Mouse (Mus musculus): ENCODE results near the gene Egr4. TPM values are rescaled to one million over a fixed set of nuclear protein-coding genes. Genes with fewer than 3 reads are reported as not detected.

The Egr4 gene
- polyA plus RNA-seq, 1 experiment: not detected

- H3K4me3 ChIP-seq: no peak overlapping the region
- H3K79me2 ChIP-seq (ENCODE audit: control insufficient read depth, insufficient read depth): no peaks in the 10 kb centered on the region
- no peaks in the 10 kb centered on the region for H3K36me3 ChIP-seq (ENCODE audit: control insufficient read depth, insufficient read depth)
- no peak overlapping the region for H3K4me2 ChIP-seq (ENCODE audit: low read depth)
- peaks cover 36% of the 10 kb centered on the region for H3K27me3 ChIP-seq (ENCODE audit: control insufficient read depth, insufficient read depth, insufficient read length)
- TF ChIP-seq MYOD1 (IDR thresholded peaks at IDR 0.05; ENCODE audit: control insufficient read depth in 1 of 3, insufficient read length in 2 of 3, low read depth in 2 of 3) (no peak), E2F4 (IDR thresholded peaks at IDR 0.05; ENCODE audit: insufficient read depth) (no peak), SRF (IDR thresholded peaks at IDR 0.05; ENCODE audit: control insufficient read depth, insufficient read length, low read depth) (no peak), TCF12 (IDR thresholded peaks at IDR 0.05; ENCODE audit: insufficient read depth, poor library complexity, severe bottlenecking) (no peak), MAX (IDR thresholded peaks at IDR 0.05; ENCODE audit: low read depth) (no peak), POLR2A (IDR thresholded peaks at IDR 0.05; ENCODE audit: insufficient read length, low read depth) (no peak), REST (IDR thresholded peaks at IDR 0.05; ENCODE audit: insufficient read depth, insufficient read length) (no peak), USF1 (IDR thresholded peaks at IDR 0.05; ENCODE audit: low read depth) (no peak), POLR2AphosphoS2 (IDR thresholded peaks at IDR 0.05; ENCODE audit: insufficient read length, low read depth) (no peak), MYOG (IDR thresholded peaks at IDR 0.05; ENCODE audit: control insufficient read depth in 1 of 3, insufficient read depth in 1 of 3, insufficient read length in 2 of 3, low read depth in 2 of 3) (no peak), TCF3 (IDR thresholded peaks at IDR 0.05; ENCODE audit: insufficient read length, low read depth) (no peak), CEBPB (IDR thresholded peaks at IDR 0.05; ENCODE audit: insufficient read depth, poor library complexity, severe bottlenecking) (no peak)
- H3ac ChIP-seq (ENCODE audit: control insufficient read depth, insufficient read length): no peak overlapping the region
These were observed 2.9 kb downstream of the Egr4 start for GRCm38 (mm10) chr6:85510476-85510875.

- Histone ChIP-seq H3K79me2 (ENCODE audit: control insufficient read depth, insufficient read depth) (no peaks in the 10 kb centered on the region), H3K4me2 (ENCODE audit: low read depth) (no peak overlapping the region), H3K36me3 (ENCODE audit: control insufficient read depth, insufficient read depth) (no peaks in the 10 kb centered on the region), H3ac (ENCODE audit: control insufficient read depth, insufficient read length) (no peak overlapping the region), H3K4me3 (no peak overlapping the region), H3K27me3 (ENCODE audit: control insufficient read depth, insufficient read depth, insufficient read length) (peaks cover 40% of the 10 kb centered on the region)
- no peak for TF ChIP-seq CEBPB (IDR thresholded peaks at IDR 0.05; ENCODE audit: insufficient read depth, poor library complexity, severe bottlenecking)
These were observed 4.8 kb downstream of the Egr4 start for GRCm38 (mm10) chr6:85508602-85509001.

- Histone ChIP-seq H3K27me3 (ENCODE audit: control insufficient read depth, insufficient read depth, insufficient read length) (peaks cover 32% of the 10 kb centered on the region), H3K4me2 (ENCODE audit: low read depth) (no peak overlapping the region), H3K36me3 (ENCODE audit: control insufficient read depth, insufficient read depth) (no peaks in the 10 kb centered on the region), H3K4me3 (no peak overlapping the region), H3ac (ENCODE audit: control insufficient read depth, insufficient read length) (no peak overlapping the region), H3K79me2 (ENCODE audit: control insufficient read depth, insufficient read depth) (no peaks in the 10 kb centered on the region)
- TF ChIP-seq SRF (IDR thresholded peaks at IDR 0.05; ENCODE audit: control insufficient read depth, insufficient read length, low read depth): no peak
- no peak for TF ChIP-seq E2F4 (IDR thresholded peaks at IDR 0.05; ENCODE audit: insufficient read depth)
- no peak for TF ChIP-seq MAX (IDR thresholded peaks at IDR 0.05; ENCODE audit: low read depth)
- no peak for TF ChIP-seq POLR2AphosphoS2 (IDR thresholded peaks at IDR 0.05; ENCODE audit: insufficient read length, low read depth)
- TF ChIP-seq MYOD1 (IDR thresholded peaks at IDR 0.05; ENCODE audit: control insufficient read depth in 1 of 3, insufficient read length in 2 of 3, low read depth in 2 of 3): no peak
- no peak for TF ChIP-seq REST (IDR thresholded peaks at IDR 0.05; ENCODE audit: insufficient read depth, insufficient read length)
- no peak for TF ChIP-seq USF1 (IDR thresholded peaks at IDR 0.05; ENCODE audit: low read depth)
- no peak for TF ChIP-seq POLR2A (IDR thresholded peaks at IDR 0.05; ENCODE audit: insufficient read length, low read depth)
These were observed 8.5 kb downstream of the Egr4 start for GRCm38 (mm10) chr6:85504908-85505307.

- Histone ChIP-seq H3K27me3 (ENCODE audit: control insufficient read depth, insufficient read depth, insufficient read length) (peaks cover 32% of the 10 kb centered on the region), H3ac (ENCODE audit: control insufficient read depth, insufficient read length) (no peak within 1 kb of the TSS), H3K36me3 (ENCODE audit: control insufficient read depth, insufficient read depth) (no peaks in the 10 kb centered on the region), H3K79me2 (ENCODE audit: control insufficient read depth, insufficient read depth) (no peaks in the 10 kb centered on the region), H3K4me3 (no peak within 1 kb of the TSS), H3K4me2 (ENCODE audit: low read depth) (peak within 1 kb of the TSS; percentile 6)
- TF ChIP-seq USF1 (IDR thresholded peaks at IDR 0.05; ENCODE audit: low read depth) (no peak), MYOG (IDR thresholded peaks at IDR 0.05; ENCODE audit: control insufficient read depth in 1 of 3, insufficient read depth in 1 of 3, insufficient read length in 2 of 3, low read depth in 2 of 3) (no peak), POLR2AphosphoS2 (IDR thresholded peaks at IDR 0.05; ENCODE audit: insufficient read length, low read depth) (no peak), MAX (IDR thresholded peaks at IDR 0.05; ENCODE audit: low read depth) (no peak), CEBPB (IDR thresholded peaks at IDR 0.05; ENCODE audit: insufficient read depth, poor library complexity, severe bottlenecking) (no peak), MYOD1 (IDR thresholded peaks at IDR 0.05; ENCODE audit: control insufficient read depth in 1 of 3, insufficient read length in 2 of 3, low read depth in 2 of 3) (no peak), TCF3 (IDR thresholded peaks at IDR 0.05; ENCODE audit: insufficient read length, low read depth) (no peak), TCF12 (IDR thresholded peaks at IDR 0.05; ENCODE audit: insufficient read depth, poor library complexity, severe bottlenecking) (no peak), SRF (IDR thresholded peaks at IDR 0.05; ENCODE audit: control insufficient read depth, insufficient read length, low read depth) (no peak), POLR2A (IDR thresholded peaks at IDR 0.05; ENCODE audit: insufficient read length, low read depth) (no peak), E2F4 (IDR thresholded peaks at IDR 0.05; ENCODE audit: insufficient read depth) (no peak), REST (IDR thresholded peaks at IDR 0.05; ENCODE audit: insufficient read depth, insufficient read length) (no peak)
These were observed 10.5 kb downstream of the Egr4 start, which contains the start of gene Fbxo41 for GRCm38 (mm10) chr6:85502911-85503250. Gene Fbxo41 (minus strand): TSS chr6:85502994.

GRCm38 (mm10) chr6:85502103-85502910 lies 11.1 kb downstream of the Egr4 start:
- peaks cover 32% of the 10 kb centered on the region for H3K27me3 ChIP-seq (ENCODE audit: control insufficient read depth, insufficient read depth, insufficient read length)

More at GRCm38 (mm10) chr6:85502103-85502910, 11.1 kb downstream of the Egr4 start:
- Histone ChIP-seq H3ac (ENCODE audit: control insufficient read depth, insufficient read length) (no peak overlapping the region), H3K4me2 (ENCODE audit: low read depth) (peak overlapping the region; percentile 6), H3K79me2 (ENCODE audit: control insufficient read depth, insufficient read depth) (no peaks in the 10 kb centered on the region), H3K4me3 (no peak overlapping the region), H3K36me3 (ENCODE audit: control insufficient read depth, insufficient read depth) (no peaks in the 10 kb centered on the region)
- TF ChIP-seq MAX (IDR thresholded peaks at IDR 0.05; ENCODE audit: low read depth): no peak
- TF ChIP-seq TCF3 (IDR thresholded peaks at IDR 0.05; ENCODE audit: insufficient read length, low read depth): no peak
- no peak for TF ChIP-seq POLR2A (IDR thresholded peaks at IDR 0.05; ENCODE audit: insufficient read length, low read depth)
- TF ChIP-seq POLR2AphosphoS2 (IDR thresholded peaks at IDR 0.05; ENCODE audit: insufficient read length, low read depth): no peak
- no peak for TF ChIP-seq USF1 (IDR thresholded peaks at IDR 0.05; ENCODE audit: low read depth)
- no peak for TF ChIP-seq MYOD1 (IDR thresholded peaks at IDR 0.05; ENCODE audit: control insufficient read depth in 1 of 3, insufficient read length in 2 of 3, low read depth in 2 of 3)
- no peak for TF ChIP-seq SRF (IDR thresholded peaks at IDR 0.05; ENCODE audit: control insufficient read depth, insufficient read length, low read depth)
- TF ChIP-seq REST (IDR thresholded peaks at IDR 0.05; ENCODE audit: insufficient read depth, insufficient read length): no peak

Measured in myocyte (in vitro differentiated cells).